Mouse (Mus musculus) lung, postnatal 0 days (tissue): ENCODE measurements around the gene Tmem184a. TPM values are rescaled to one million over a fixed set of nuclear protein-coding genes. Genes with fewer than 3 reads are reported as not detected.

Source experiments
- ATAC-seq: fragments of 200-750 bp; cut with Nextera tagmentation; 2 replicates; pipeline ENCODE4 v1.8.0; 2017; ENCODE audit warnings: moderate library complexity
- DNase-seq: peaks from one replicate; pipeline ENCODE4 v3.0.0-alpha.2; 2016; ENCODE audit warnings: low spot score
- H3K27ac ChIP-seq: fragments of 300-500 bp; sonication (generic); 2 replicates; pipeline ENCODE4 v1.5.1; 2014; ENCODE audit warnings: antibody characterized with exemption, mild to moderate bottlenecking, low read length, mixed read lengths
- H3K27me3 ChIP-seq: fragments of 300-500 bp; sonication (generic); replicated peaks from 2 replicates; pipeline ENCODE4 v1.6.1; 2014; ENCODE audit warnings: low read length, mixed read lengths; ENCODE audit not compliant: insufficient read depth
- H3K36me3 ChIP-seq: fragments of 300-500 bp; sonication (generic); 2 replicates; pipeline ENCODE4 v1.6.1; 2014; ENCODE audit warnings: low read length, mixed read lengths; ENCODE audit not compliant: insufficient read depth
- H3K4me1 ChIP-seq: fragments of 300-500 bp; sonication (generic); 2 replicates; pipeline ENCODE4 v1.6.1; 2014; ENCODE audit warnings: antibody characterized with exemption, low read depth, low read length, mixed read lengths; ENCODE audit not compliant: insufficient read depth
- H3K4me2 ChIP-seq: fragments of 300-500 bp; sonication (generic); replicated peaks from 2 replicates; pipeline ENCODE4 v1.6.1; 2014; ENCODE audit warnings: low read depth, mild to moderate bottlenecking, low read length, moderate library complexity, mixed read lengths
- H3K4me3 ChIP-seq: fragments of 300-500 bp; sonication (generic); 2 replicates; pipeline ENCODE4 v1.5.1; 2014; ENCODE audit warnings: low read depth, low read length
- H3K9ac ChIP-seq: fragments of 300-500 bp; sonication (generic); replicated peaks from 2 replicates; pipeline ENCODE4 v1.6.1; 2014; ENCODE audit warnings: low read depth, mild to moderate bottlenecking
- H3K9me3 ChIP-seq: fragments of 300-500 bp; sonication (generic); 2 replicates; pipeline ENCODE4 v1.6.1; 2016; ENCODE audit warnings: low read length, mixed read lengths
- CTCF ChIP-seq: IDR thresholded peaks from 2 replicates; pipeline ENCODE4 v1.5.1; 2016; ENCODE audit warnings: antibody characterized with exemption, mild to moderate bottlenecking
- EP300 ChIP-seq: IDR thresholded peaks from 2 replicates; pipeline ENCODE4 v1.6.1; 2016; ENCODE audit warnings: antibody characterized with exemption, mild to moderate bottlenecking, control low read depth
- WGBS: fragments of 180-500 bp; shearing (Covaris S2); extraction: QIAGEN DNeasy Blood & Tissue Kit; methylation state at CpG from one replicate; pipeline ENCODE4 v1.1.7; 2014; 5-methylcytosine and 5-hydroxymethylcytosine counted together
- polyA plus RNA-seq: library from polyadenylated mRNA; unstranded; fragments of >200 nt; fragmentation: Nextera tagmentation; extraction: Ambion mirVana; gene quantifications from 2 replicates; pipeline ENCODE4 v1.2.1, GENCODE M21; 2015

The Tmem184a gene
- polyA plus RNA-seq, 1 experiment from 2014 or later, result 15.5 TPM

GRCm38 (mm10) chr5:139792966-139793337, 26.8 kb downstream of the Tmem184a start:
- DNase-seq (no peak), ATAC-seq (no peak)
- no peaks in the 10 kb centered on the region for H3K27me3 ChIP-seq
- H3K4me1 ChIP-seq, result peaks cover 42% of the 10 kb centered on the region
- H3K36me3 ChIP-seq, result no peaks in the 10 kb centered on the region
- peak overlapping the region; percentile 86 for H3K4me2 ChIP-seq
- H3K4me3 ChIP-seq, result peak overlapping the region; percentile 94
- TF ChIP-seq EP300 (no peak), CTCF (no peak)
- H3K9ac ChIP-seq, result peak overlapping the region; percentile 96
- 15% methylated on average over 3 of the region's 3 CpGs for WGBS
- peak overlapping the region; percentile 98 for H3K27ac ChIP-seq
- H3K9me3 ChIP-seq, result no peaks in the 10 kb centered on the region

- Histone ChIP-seq H3K4me3 (peak overlapping the region; percentile 94), H3K9ac (peak overlapping the region; percentile 96), H3K4me1 (peaks cover 37% of the 10 kb centered on the region), H3K27me3 (no peaks in the 10 kb centered on the region), H3K27ac (peak overlapping the region; percentile 98), H3K4me2 (peak overlapping the region; percentile 86), H3K36me3 (no peaks in the 10 kb centered on the region), H3K9me3 (no peaks in the 10 kb centered on the region)
- ATAC-seq (no peak), DNase-seq (peak; percentile 35)
- WGBS, result 9% methylated on average over 11 of the region's 11 CpGs
- no peak for TF ChIP-seq EP300
- no peak for TF ChIP-seq CTCF
Observed at GRCm38 (mm10) chr5:139792159-139792775, 27.4 kb downstream of the Tmem184a start.

- Histone ChIP-seq H3K4me2 (peak within 1 kb of the TSS; percentile 86), H3K27me3 (no peaks in the 10 kb centered on the region), H3K9ac (peak within 1 kb of the TSS; percentile 96), H3K4me3 (peak within 1 kb of the TSS; percentile 94), H3K27ac (peak within 1 kb of the TSS; percentile 98), H3K9me3 (no peaks in the 10 kb centered on the region), H3K4me1 (peaks cover 32% of the 10 kb centered on the region), H3K36me3 (no peaks in the 10 kb centered on the region)
- TF ChIP-seq EP300 (peak; percentile 29; the same call in 1 of the 2 replicates), CTCF (peak; percentile 40)
- peak; percentile 98 for DNase-seq
- peak; percentile 92 for ATAC-seq
- under 1% methylated on average over 91 of the region's 92 CpGs for WGBS
Observed at GRCm38 (mm10) chr5:139791227-139792158, 28.2 kb downstream of the Tmem184a start, which contains the start of gene Mafk. Gene Mafk, plus strand, starts transcription at chr5:139791513.

GRCm38 (mm10) chr5:139789466-139789865, 30.3 kb downstream of the Tmem184a start:
- H3K4me2 ChIP-seq, result no peak overlapping the region
- no peak overlapping the region for H3K4me3 ChIP-seq
- H3K27me3 ChIP-seq, result no peaks in the 10 kb centered on the region
- no peaks in the 10 kb centered on the region for H3K9me3 ChIP-seq
- peak; percentile 37 for TF ChIP-seq CTCF
- no peak for TF ChIP-seq EP300
- H3K36me3 ChIP-seq, result no peaks in the 10 kb centered on the region
- DNase-seq, result no peak
- no peak overlapping the region for H3K27ac ChIP-seq
- WGBS, result 47% methylated on average over 4 of the region's 4 CpGs
- no peak for ATAC-seq
- no peak overlapping the region for H3K9ac ChIP-seq
- H3K4me1 ChIP-seq, result peaks cover 19% of the 10 kb centered on the region; the same call in 1 of the 2 replicates

- Histone ChIP-seq H3K4me1 (no peaks in the 10 kb centered on the region), H3K4me2 (no peak overlapping the region), H3K4me3 (no peak overlapping the region), H3K9ac (no peak overlapping the region), H3K27me3 (no peaks in the 10 kb centered on the region), H3K27ac (no peak overlapping the region), H3K9me3 (no peaks in the 10 kb centered on the region), H3K36me3 (no peaks in the 10 kb centered on the region)
- ATAC-seq (no peak), DNase-seq (no peak)
- TF ChIP-seq EP300, result no peak
- no peak for TF ChIP-seq CTCF
- 73% methylated on average over 8 of the region's 8 CpGs for WGBS
Observed at GRCm38 (mm10) chr5:139781406-139781805, 38.3 kb downstream of the Tmem184a start.

- no peak overlapping the region for H3K4me3 ChIP-seq
- no peak overlapping the region for H3K27ac ChIP-seq
- TF ChIP-seq CTCF (no peak), EP300 (no peak)
- WGBS, result 78% methylated on average over 4 of the region's 5 CpGs
- H3K4me1 ChIP-seq, result no peaks in the 10 kb centered on the region
- no peaks in the 10 kb centered on the region for H3K27me3 ChIP-seq
- 0 out of 2 replicates have a peak, but pooled peaks cover 2% of the 10 kb centered on the region for H3K36me3 ChIP-seq
- no peak for DNase-seq
- ATAC-seq, result no peak
- H3K4me2 ChIP-seq, result no peak overlapping the region
- H3K9me3 ChIP-seq, result no peaks in the 10 kb centered on the region
- no peak overlapping the region for H3K9ac ChIP-seq
Observed at GRCm38 (mm10) chr5:139776966-139777365, 42.8 kb downstream of the Tmem184a start.
